Mouse (Mus musculus): ENCODE data around the gene Ebf3. TPM values are rescaled to one million over a fixed set of nuclear protein-coding genes. Genes with fewer than 3 reads are reported as not detected.

Gene Ebf3
- total RNA-seq, 1 experiment from 2014 or later: 4.8 TPM

- DNase-seq: no peak
These were observed 1.9 kb downstream of the Ebf3 start for GRCm38 (mm10) chr7:137312166-137312932.

DNA sequence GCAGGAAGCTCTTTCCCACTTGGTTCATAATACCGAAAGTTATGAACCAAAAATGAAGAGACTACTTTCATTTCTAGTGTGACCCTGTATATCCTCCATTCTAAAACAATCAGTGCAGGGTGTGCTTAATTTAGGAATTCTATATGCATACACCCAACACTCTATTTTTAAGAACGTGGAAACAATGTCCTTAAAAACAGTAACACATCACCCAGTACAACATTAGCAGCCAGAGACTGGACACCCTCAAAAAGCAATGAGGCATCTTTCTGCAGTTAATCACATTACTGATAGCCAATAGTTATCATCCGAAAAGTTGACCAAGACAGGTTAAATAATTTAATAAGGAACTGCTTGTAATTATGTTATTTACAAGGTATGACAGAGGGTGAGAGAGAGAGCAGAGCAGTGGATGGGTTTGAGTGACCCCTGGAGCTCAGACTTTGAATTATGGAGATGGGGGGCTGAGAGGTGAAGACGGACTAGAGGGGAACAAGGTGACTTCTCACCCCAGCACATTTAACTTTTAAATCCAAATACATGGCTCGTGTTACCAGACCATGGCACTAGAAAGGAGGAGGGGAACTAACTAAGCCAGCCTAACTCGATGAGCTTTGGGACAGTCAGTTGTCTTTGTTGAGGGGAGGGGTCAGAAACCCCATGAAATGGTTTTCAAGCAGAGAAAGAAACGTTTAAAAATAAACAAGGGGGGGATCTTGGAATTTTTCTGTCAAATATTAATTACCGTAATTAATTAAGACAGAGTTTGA is 2.7 kb downstream of the Ebf3 start:
- no peak for DNase-seq

DNA sequence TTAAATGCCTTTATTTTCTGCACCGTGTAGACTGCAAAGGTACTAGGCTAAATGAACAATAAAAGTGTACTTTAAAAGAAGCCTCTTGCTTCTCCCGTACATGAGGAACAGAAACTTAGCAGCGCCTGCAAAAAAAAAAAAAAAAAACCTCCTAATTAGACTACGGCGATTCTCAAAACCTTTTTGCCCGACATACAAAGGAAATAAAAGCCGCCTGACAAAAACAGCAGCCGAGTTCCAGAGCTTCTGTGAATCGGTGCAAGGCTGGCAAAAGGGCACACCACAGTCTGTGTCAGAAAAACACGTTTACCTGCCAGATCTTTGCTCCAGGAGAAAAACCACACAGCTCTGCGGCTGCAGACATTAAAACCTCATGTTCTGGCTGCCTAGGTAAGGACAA is 3.4 kb downstream of the Ebf3 start:
- no peak for DNase-seq

DNA sequence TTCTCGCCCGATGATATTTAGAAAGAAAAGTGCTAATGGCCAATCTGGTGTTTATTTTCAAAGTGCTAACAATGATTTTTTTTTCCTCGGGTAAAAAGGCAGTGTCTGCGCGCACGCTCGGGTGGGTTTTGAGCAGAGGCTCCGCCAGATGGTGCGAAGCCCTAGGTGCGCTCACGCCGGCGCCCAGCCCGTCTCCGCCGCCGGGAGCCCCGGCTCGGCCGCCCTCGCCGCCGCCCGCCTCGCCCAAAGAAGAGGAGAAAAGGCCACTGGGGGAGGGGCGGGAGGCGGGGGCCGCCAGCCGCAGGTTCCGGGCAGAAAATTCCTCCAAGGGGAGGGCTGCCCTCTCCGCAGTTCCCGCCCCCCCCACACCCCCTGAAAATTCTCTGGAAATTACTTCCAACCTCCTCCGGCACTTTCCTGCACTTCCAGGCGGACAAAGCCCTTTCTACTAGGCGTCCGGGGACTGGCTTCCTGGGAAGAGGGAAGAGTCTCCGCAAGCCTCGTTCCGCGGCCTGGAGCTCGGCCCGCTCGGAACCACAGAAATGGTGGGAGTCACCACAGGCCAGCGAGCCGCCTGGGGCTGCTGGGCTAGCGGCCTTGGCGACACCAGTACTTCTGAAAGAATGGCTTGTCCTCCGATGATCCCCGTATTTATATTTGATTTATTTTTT is 4.0 kb downstream of the Ebf3 start:
- DNase-seq: peak; percentile 21

- peak; percentile 12 for DNase-seq
These were observed 4.9 kb downstream of the Ebf3 start for GRCm38 (mm10) chr7:137309071-137310066.

GRCm38 (mm10) chr7:137308061-137309060 is 5.9 kb downstream of the Ebf3 start:
- no peak for DNase-seq

DNA sequence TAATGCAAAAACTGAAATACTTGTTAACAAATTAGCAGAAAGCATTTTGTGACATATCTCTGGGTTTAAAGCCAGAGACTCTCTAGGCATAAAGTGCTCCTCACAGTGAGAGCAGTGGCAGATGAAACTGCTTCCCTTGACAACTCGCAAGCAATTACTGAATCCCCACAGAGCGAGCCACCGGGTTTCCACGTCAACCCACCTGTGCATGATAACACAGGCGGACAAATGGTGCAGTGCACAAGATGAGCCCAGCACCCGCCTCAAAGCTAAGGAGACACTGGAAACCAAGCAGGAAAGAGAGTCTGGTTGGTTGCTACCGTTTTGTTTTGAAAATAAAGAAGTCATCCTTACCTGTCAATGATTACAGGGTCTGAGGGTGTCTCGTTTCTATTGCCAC is 7.1 kb downstream of the Ebf3 start:
- no peak for DNase-seq

DNA sequence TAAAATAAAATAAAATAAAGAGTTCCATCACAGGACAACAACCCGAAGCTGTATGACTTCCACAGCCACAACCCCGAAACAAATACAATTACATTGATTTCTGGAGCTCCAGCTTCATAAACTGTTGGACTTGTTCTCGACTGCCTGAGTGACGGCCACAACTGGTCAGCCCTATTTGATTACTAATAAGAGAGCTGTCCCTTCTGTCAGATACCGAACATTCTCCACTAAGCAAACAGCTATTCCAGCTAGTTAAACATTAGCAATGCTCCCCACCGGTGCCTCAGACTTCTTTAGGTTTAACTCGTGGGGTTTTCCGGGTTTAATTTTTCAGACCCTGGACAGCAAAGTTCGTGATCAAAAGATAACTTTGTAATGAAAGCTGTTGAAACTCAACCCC is 8.1 kb downstream of the Ebf3 start:
- no peak for DNase-seq

DNA sequence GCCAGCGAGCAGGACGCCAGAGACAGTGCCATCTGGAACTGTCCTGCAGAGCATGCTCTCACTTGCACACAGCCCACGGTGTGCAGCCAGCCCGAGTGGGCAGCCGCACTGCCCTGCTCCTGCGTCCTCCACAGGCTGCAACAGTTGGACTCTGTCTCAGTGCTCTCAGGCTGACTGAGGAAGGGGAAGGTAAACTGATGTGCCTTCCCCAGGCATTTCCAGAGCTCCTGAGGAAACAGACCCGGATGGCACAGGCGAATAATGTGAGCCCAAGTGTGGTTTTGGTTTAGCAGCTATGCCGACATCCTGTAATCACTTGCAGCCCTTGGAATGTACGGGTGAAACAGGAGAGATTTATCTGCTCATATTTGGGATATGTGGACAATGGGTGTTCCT is 10.5 kb downstream of the Ebf3 start:
- no peak for DNase-seq

GRCm38 (mm10) chr7:137302961-137303775 is 11.1 kb downstream of the Ebf3 start:
- DNase-seq: no peak

GRCm38 (mm10) chr7:137302161-137302560 is 12.1 kb downstream of the Ebf3 start:
- DNase-seq: no peak

DNA sequence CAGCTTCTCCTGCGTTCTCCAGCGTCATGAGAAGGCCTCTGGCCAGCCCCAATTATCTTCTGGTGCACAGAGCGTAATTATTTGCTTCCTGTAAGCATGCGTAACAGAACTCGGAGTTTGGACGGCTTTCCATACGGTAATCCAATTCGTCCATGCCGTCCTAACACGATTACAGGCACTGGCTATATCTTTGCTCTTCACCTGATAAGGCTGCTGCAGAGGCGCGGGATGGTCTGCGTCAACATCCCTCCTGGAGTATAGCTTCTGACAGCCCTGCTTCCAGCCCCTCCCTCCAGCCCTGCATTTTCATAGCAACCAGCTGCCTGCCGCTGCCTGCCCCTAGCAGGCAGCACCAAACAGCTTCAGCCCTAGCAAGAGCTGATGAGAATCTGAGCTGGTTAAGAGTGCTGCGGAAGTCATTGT is 12.9 kb downstream of the Ebf3 start:
- DNase-seq: no peak

- DNase-seq: no peak
These were observed 13.4 kb downstream of the Ebf3 start for GRCm38 (mm10) chr7:137300826-137301225.

GRCm38 (mm10) chr7:137300169-137300568 is 14.1 kb downstream of the Ebf3 start:
- DNase-seq: no peak

GRCm38 (mm10) chr7:137297594-137298381 is 16.5 kb downstream of the Ebf3 start:
- peak; percentile 22 for DNase-seq

- DNase-seq: no peak
These were observed 17.1 kb downstream of the Ebf3 start for GRCm38 (mm10) chr7:137297131-137297530.

DNA sequence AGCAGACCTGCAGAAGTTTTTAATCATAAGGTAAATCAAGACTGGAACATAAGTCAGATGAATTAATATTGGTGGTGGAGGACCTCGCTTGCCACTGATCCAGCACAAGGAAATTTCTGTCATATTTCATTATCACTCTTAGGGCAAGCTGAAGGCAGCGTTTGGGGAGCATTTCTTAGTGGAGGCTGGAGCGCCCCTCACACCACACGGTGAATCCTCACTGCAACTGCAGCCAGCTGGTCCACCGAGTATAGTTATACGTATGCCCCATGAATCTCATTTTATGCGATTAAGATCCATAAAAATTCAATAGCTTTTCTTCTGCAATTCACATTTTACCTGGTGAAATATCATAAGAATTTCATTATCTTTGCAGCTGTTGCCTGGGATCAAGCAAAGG is 18.6 kb downstream of the Ebf3 start:
- DNase-seq: no peak

- DNase-seq: no peak
These were observed 19.8 kb downstream of the Ebf3 start for GRCm38 (mm10) chr7:137294446-137294845.
